Mouse (Mus musculus) bone marrow, adult 2 months (tissue): ENCODE data around the gene Cd163.

Experiments
- CTCF ChIP-seq: fragments of 200-500 bp; IDR thresholded peaks from 2 replicates; pipeline ENCODE4 v1.5.1; 2011; ENCODE audit warnings: low read length, control low read depth; ENCODE audit not compliant: control insufficient read depth, insufficient read depth
- POLR2A ChIP-seq: fragments of 200-500 bp; IDR thresholded peaks from 2 replicates; pipeline ENCODE4 v1.6.1; 2011; ENCODE audit warnings: low read depth, mild to moderate bottlenecking, control low read depth, low read length, borderline replicate concordance; ENCODE audit not compliant: control insufficient read depth

DNA sequence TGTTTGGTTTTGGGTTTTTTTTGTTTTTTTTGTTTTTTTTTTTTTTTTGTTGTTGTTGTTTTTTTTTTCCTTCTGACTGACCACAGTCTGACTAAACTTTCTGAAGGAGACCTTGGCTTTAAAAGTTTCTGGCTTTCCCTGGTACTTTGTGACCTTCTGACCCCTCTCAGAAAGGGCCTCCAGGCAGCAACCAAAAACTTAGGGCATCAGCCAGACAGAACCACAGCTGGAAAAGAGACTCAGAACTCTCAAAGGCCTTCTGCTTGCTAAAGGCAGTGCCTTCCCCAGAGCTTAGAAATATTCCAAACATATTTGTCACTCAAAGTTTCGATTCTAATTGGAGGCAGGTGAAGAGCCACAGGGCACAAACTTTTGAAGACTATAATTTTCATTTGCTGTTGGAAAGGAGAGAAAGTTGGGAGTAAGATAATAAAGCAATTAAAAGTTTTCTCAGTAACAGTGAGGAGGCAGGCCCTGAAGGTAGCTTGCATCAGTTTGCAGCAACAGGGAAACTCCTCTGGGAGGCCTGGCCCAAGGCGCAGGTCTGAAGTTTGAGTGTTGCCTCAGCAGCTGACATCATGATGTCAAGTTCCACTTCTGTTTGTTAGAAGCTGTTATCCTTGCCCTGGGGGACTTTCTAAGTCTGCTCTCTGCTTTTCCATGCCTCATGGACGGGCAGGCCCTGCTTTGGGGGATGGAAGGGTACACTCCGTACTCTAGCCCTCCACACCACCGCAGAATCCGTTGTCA lies 48.6 kb upstream of the Cd163 start:
- TF ChIP-seq POLR2A, result no peak
- TF ChIP-seq CTCF, result no peak
